Mouse (Mus musculus) ovary, postnatal 10 days (tissue): ENCODE results near the gene Setdb1.

Source experiments
- DNase-seq: peaks from one replicate; pipeline ENCODE4 v3.0.0; 2022; ENCODE audit warnings: low spot score

Setdb1 gene

GRCm38 (mm10) chr3:95318548-95318947, 38.5 kb downstream of the Setdb1 start:
- DNase-seq: no peak

- no peak for DNase-seq
Measured at GRCm38 (mm10) chr3:95317414-95318080, 39.5 kb downstream of the Setdb1 start.

- DNase-seq: no peak
Measured at GRCm38 (mm10) chr3:95315844-95316550, 41.0 kb downstream of the Setdb1 start.

GRCm38 (mm10) chr3:95315094-95315843, 41.7 kb downstream of the Setdb1 start:
- peak; percentile 87 for DNase-seq

DNA sequence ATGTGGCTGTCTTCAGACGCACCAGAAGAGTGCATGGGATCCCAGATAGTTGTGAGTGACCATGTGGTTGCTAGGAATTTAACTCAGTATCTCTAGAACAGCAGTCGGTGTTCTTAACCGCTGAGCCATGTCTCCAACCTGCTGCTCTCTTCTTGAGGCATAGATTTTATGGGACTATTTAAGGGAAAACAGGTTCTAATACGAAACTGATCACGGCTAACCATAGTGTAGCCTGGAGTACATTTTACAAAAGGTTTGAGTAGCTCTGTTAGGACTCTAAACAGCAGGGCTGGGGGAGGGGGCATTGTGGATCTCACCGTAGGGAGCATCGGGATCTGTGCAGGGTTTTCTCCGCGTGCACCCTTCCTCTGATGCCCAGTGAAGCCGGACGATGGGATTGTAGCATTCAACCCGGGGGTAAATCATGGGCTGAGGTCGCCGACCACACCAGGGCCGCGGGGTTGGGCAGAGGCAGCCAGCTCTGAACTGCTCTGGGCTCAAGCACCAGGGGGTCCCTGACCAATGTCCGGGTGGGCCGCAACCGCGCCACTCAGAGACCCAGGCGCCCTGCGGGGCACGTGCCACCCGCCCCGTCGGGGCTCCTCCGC, 42.4 kb downstream of the Setdb1 start, which contains the start of gene Cers2:
Gene Cers2 (plus strand): TSS at position 306 of the 608 bp plus-strand sequence.
- DNase-seq: no peak

DNA sequence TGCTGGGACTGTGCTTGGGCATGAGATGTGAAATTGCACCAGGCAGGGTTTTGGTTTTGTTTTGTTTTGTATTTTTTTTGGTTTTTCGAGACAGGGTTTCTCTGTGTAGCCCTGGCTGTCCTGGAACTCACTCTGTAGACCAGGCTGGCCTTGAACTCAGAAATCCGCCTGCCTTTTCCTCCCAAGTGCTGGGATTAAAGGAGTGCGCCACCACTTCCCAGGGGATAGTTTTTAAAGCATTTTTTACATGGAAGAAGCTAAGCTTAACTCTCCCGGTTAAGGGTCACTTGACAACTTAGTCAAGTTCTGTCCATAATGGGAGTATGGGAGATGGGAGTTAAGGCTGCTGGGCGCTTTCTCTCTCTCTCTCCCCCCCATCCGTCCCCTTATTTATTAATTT, 42.9 kb downstream of the Setdb1 start:
- no peak for DNase-seq

DNA sequence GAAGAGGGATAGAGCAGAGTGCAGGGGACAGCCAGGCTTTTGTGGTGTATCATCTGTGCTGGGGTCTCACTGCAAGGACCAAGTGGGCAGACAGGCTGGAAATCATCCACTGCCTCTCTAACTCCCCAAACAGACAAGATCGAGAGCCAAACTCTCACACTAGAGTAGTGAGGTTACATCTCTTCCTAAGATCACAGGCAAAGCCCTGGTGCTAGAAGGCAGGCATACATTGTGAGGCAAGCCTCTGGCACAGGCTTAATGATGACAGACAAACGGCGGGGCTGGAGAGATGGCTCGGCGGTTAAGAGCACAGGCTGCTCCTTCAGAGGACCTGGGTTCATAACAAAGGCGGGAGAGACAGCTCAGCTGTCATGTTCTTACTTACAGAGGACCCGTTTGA, 43.5 kb downstream of the Setdb1 start:
- DNase-seq: no peak

DNA sequence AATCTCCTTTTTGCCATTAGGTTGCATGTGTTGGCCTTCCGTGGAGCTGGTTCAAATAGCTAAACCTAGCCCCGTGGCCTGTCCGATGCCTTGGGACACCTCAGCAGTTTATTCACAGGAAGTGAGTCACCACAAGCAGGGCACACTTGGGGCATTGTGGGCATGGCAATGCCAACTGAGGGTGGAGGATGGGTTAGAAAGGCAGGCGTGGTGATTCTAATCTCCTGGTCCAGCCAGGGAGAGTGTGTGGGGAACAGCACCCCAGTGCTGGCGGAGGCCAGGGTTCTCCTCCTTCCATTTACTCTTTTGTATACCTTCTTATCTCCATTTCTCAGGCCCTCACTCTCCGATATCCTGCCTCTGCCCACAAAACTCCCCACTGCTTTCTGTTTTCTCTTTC, 44.4 kb downstream of the Setdb1 start:
- DNase-seq: no peak

DNA sequence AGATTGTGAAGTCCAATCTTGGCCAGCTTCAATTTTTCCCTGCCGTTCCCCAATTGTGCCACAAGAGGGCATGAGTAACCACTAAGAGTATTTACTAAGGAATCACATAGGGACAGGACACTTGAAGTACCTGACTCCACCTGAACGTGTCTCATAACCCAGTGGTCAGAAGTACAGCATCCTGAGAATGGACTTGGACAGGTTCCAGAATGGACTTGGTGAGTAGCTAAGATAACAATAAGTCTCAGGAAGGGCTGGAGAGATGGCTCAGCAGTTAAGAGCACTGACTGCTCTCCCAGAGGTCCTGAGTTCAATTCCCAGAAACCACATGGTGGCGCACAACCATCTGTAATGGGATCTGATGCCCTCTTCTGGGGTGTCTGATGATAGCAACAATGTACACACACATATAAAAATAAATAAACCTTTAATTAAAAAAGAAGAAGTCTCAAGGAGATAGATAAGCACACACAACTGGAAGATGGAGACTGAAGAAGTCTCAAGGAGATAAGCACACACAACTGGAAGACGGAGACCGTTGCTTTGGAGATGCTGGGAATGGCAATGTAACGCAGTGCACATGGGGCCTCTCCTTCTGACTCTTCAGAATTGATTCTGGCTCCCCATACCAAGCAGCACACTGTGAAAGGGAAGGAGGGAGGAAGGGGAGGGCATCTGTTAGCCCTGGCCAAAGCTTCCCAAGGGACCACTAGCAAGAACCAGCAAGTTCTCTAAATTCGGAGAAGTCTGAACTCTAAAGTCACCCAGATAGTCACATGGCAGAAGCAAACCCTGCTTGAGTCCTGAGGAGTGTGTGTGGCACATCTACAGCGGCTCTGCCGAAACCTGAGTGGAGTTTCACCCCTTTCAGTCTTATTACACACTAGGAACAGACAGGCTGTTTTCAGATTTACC, 45.8 kb downstream of the Setdb1 start:
- DNase-seq: peak; percentile 48

DNA sequence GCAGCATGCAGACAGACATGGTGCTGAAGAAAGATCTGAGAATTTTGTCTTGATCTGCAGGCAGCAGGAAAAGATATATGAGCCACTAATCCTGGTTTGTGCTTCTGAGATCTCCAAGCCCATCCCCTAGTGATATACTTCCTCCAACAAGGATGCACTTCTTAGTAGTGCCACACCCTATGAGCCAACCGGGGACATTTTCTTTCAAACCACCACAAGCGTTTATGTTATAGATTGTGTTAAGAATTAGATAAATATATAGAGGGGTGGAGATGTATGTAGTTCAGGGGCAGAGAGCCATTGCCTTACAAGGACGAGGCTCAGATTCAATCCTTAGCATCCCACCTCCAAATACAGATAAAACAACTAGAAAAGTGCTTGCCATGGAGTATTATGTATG, 46.5 kb downstream of the Setdb1 start:
- no peak for DNase-seq

DNA sequence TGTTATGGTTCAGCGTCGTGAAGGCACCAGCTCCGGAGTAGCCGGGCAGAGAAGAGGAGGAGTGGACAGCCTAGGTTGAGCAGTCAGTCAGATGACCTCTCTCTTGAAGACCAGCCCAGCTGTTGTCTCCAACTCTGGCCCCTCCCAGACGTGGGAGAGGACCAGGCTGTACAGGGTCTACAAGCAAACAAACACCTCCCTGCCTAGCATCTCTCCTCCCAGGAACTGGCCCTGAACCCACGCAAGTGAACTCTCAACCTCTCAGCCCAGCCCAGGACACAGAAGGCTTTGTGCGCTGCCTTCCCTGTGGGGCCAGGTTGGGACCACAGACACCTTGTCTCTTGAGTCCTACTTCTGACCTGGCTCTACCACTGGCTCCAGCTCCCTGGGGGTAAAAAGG, 49.9 kb downstream of the Setdb1 start, which contains the start of gene Anxa9:
Gene Anxa9 (minus strand): TSS at position 77 of the 400 bp plus-strand sequence.
- no peak for DNase-seq

DNA sequence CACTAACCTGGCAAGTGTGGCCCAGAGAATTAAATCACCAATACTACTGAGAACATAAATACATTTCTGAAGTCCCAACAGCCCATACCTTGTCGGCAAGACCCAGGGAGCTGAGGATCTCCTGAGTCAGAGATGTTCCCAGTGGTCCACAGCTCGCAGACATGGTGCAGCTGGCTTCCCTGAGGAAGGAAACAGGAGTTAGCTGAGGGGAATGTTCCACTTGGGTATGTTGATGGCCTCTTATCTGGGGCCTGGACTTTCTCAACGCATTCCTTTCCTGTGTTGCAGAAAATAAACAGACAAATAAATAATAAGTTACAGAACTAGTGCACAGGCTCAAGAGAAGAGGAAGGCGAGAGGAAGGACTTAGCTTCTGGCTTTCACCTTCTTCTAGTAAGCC, 50.8 kb downstream of the Setdb1 start:
- DNase-seq: no peak

DNA sequence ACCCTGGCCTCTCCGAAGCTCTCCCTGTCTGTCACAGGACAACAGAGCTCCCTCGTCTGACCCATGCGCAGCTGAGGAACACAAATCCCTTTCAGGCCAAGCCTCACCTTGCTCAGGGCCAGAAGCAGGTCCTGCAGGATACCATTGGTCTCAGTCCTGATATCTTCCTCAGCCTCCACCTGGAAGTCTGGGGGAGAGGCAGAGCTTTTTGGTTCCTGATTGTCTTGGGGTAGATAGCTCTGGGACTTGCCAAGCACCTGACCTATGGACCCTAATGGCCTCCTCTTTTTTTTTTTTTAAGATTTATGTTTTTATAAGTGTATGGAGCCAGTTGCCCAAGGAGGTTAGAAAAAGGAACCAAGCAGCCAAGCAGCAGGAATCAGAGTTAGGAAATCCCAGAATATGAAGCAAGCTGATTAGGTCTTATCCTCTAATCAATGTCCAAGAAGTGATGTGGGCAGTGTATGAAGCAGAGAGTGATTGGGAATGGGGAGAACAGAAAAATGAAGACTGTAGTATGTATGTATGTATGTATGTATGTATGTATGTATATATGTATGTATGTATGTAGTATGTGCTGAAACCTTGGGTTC, 55.7 kb downstream of the Setdb1 start:
- no peak for DNase-seq

DNA sequence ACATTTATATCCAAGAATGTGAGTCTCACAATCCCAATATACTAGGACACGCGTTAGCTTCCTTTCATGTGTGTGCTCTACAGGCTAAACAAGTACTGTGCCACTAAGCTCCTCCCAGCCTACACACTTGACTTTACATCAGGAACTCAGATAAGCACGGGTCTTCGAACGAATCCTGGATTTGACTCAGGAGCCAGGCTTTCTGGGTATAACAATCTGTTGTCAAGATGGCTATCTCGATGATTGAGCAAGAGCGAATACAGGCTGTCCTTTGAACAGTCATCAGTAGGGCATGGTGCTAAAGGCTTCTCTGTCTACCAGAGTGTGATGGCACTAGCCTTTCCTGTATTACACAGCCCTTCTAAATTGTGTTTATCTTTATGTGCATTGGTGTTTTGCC, 59.0 kb downstream of the Setdb1 start:
- DNase-seq: no peak

- DNase-seq: no peak
Measured at GRCm38 (mm10) chr3:95296103-95296469, 60.9 kb downstream of the Setdb1 start.

- DNase-seq: no peak
Measured at GRCm38 (mm10) chr3:95295321-95296102, 61.5 kb downstream of the Setdb1 start.

DNA sequence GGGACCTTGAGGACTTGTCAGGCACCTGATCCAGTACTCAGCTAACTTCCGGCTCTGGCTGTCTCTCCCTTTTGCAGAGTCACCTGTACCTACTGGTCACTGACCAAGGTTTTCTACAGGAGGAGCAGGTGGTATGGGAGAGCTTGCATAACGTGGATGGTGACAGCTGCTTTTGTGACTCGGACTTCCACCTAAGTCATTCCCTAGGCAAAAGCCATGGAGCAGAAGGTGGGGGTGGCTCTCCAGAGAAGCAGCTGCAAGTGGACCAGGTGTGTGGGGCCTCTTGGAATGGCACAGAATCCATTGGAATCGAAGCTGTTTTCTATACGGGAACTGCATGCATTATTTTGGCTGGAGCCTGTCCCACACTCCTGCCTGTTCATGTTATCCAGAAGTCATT, 62.3 kb downstream of the Setdb1 start:
- DNase-seq: no peak

- DNase-seq: no peak
Measured at GRCm38 (mm10) chr3:95294316-95294715, 62.7 kb downstream of the Setdb1 start.

GRCm38 (mm10) chr3:95293537-95293936, 63.5 kb downstream of the Setdb1 start:
- no peak for DNase-seq

- DNase-seq: no peak
Measured at GRCm38 (mm10) chr3:95292899-95293298, 64.1 kb downstream of the Setdb1 start.
